Mouse (Mus musculus) cortical plate, adult 2 months (tissue): ENCODE measurements around the gene Tbc1d19.

Experiments
- CTCF ChIP-seq: fragments of 200-500 bp; IDR thresholded peaks from 2 replicates; pipeline ENCODE4 v1.5.1; 2011; ENCODE audit warnings: mild to moderate bottlenecking, control low read depth, low read length; ENCODE audit not compliant: insufficient read depth; ENCODE audit errors: extremely low read depth
- POLR2A ChIP-seq: fragments of 200-500 bp; IDR thresholded peaks from 2 replicates; pipeline ENCODE4 v1.6.1; 2011; ENCODE audit warnings: mild to moderate bottlenecking, low read length, control low read depth; ENCODE audit not compliant: insufficient read depth; ENCODE audit errors: extremely low read depth

- no peak for TF ChIP-seq CTCF
- TF ChIP-seq POLR2A = no peak
Measured at GRCm38 (mm10) chr5:53946747-53947146, 137.3 kb downstream of the Tbc1d19 start.
